Mouse (Mus musculus) heart, postnatal 0 days (tissue): ENCODE results near the gene Mybpc3.

Experiments used
- CTCF ChIP-seq: IDR thresholded peaks from 2 replicates; pipeline ENCODE4 v1.5.1; 2016; ENCODE audit warnings: antibody characterized with exemption, control low read depth, low read depth
- EP300 ChIP-seq: IDR thresholded peaks from 2 replicates; pipeline ENCODE4 v1.6.1; 2016; ENCODE audit warnings: antibody characterized with exemption, low read depth

DNA sequence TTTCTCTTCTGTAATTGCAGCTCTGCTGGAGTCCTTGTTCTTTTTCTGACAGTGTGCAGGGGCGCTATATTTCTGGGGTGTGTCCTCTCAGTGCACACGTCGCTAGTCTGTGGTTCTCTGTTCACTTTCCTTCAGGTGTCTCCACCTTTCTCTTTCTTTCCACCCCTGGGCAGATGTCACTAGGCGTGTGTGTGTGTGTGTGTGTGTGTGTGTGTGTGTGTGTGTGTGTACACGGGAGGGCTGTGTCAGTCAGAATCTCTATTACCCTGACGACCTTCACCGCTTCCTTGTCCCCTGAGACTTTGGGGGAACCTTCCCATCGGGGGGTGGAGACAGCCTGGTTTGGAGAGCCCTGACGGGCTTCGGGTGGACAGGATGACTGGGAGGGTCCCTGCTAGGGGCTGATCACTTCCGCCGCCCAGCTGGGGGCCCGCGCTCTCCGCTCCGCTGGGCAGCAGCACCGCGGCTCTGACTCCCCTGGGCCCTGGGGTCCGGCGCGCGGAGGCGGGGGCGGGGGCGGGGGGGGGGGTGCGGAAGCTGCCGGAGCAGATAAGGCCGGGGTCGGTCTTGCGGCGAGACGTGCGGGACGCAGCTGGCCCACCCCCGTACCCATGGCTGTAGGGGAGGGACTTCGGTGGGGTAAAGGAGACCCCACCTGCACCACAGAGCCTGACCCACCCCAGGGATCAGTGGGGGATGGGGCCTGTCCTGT, 39.5 kb upstream of the Mybpc3 start:
- TF ChIP-seq CTCF, result no peak
- TF ChIP-seq EP300, result no peak
